Mouse (Mus musculus) megakaryocyte, adult 5-6 weeks (primary cell): ENCODE measurements around the gene Numbl. TPM values are rescaled to one million over a fixed set of nuclear protein-coding genes. Genes with fewer than 3 reads are reported as not detected.
"Not testable (repeated sequence)": the region's sequence is repeated elsewhere in the genome, so short reads cannot be mapped to it uniquely, and the experiment has no call there.

ENCODE experiments used
- ATAC-seq: 2 replicates; pipeline ENCODE4 v1.8.0; 2016; ENCODE audit warnings: mild to moderate bottlenecking, inconsistent platforms; ENCODE audit not compliant: poor library complexity, severe bottlenecking
- total RNA-seq, 2 experiments: library from RNA; stranded (forward) in 1 of 2; stranded (reverse) in 1 of 2; fragments of 153-499, 151-499 nt in 1 of 2; fragments of 221-1000, 200-1000 nt in 1 of 2; gene quantifications; 2 replicates each; pipeline versions ENCODE4 v1.2.3 to v1.2.4; 2015 to 2017

Gene Numbl
- 2.8 and 4.3 TPM in 2 replicates for total RNA-seq (2015)
- total RNA-seq (2017), result 2.5 and 2.6 TPM in 2 replicates

DNA sequence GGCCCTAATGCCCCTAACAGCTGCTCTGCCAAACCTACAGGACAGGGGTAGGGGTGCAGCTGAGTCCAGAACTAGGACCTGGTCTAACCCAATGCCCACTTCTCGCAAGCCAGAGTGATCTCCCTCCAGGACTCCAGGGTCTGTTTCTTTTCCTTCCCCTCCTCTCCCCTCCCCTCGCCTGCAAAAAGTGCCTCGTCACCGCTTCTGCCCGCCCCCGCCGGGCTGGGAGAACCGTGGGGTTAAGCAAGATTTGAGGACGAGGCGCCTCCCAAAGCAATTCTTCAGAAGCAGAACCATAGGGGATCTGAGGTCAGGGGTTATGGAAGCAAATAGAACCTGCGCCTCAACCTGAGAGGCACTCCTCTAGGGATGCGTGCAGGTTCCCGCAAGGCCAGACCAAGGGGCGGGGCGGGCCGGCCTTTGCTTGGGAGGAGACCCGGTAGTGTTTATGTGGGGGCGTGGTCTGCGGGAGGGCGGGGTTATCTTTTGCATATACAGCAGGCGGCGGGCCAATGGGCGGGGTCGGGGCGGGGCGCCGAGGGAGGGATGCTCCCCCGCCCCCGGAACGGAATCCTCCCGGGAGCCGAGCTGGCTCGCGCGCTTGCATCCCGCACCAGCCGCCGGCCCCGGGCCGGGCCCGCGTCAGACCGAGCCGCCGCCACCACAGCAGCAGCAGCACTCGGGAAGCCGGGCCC is at the start of gene Numbl:
TSS of gene Numbl (plus strand) at position 229 of the 695 bp plus-strand sequence.
- peak; percentile 88 for ATAC-seq

DNA sequence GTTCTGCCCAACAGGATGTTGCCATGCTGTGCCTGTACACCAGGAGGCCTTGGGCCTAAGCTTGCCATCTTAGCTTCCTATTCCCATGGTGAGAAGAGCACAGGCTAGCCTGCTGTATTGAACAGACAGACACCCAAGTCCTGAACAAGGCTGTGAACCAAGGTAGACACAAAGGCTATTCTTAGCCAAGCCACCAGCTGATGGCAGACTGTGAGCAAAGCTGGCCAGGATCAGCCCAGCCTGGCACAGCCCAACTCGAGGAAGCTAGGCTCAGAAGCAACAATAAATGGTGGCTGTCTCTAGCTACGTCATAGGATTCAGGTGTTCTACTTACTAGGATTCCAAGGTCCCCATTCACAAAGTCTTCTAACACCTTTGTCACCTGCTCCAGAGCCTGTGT is 45.6 kb upstream of the Numbl start:
- ATAC-seq, result no peak

DNA sequence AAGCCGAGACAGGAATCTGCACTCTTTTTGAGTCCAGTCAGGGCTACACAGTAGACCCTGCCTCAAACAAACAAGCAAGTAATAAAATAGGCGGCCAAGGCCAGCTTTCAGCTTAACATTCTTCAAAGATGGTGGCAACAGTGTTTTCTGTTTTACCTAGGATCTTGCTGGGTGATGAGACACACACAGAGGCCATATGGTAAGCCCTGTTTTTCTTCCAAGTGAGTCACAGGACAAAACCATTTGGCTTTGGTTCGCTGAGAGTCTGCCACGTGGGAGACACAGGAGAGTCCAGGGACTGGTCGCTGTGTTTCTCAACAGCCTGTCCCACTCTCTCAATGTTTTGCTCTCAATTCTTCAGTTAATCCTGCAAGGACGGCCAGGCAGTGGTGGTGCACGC is 39.6 kb upstream of the Numbl start:
- no peak for ATAC-seq

DNA sequence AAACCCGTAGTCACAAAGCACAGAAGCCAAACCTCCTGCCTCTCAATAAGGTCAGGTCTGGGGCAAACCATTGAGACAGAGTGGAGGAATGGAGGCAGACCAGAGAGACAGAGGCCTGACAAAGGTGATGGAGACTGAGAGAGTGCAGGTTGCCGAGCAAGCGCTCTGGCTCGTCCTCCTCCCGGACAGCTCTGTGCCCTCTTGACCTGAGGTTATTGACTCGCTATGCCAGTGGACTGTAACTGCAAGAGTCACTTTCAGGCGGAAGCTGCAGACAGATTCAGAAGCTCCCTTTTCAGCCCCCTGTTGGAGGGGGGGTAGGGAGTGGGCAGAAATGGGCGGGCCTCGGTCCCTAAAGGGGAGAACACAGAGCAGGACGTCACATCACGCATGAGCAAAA is 38.3 kb upstream of the Numbl start:
- no peak for ATAC-seq

DNA sequence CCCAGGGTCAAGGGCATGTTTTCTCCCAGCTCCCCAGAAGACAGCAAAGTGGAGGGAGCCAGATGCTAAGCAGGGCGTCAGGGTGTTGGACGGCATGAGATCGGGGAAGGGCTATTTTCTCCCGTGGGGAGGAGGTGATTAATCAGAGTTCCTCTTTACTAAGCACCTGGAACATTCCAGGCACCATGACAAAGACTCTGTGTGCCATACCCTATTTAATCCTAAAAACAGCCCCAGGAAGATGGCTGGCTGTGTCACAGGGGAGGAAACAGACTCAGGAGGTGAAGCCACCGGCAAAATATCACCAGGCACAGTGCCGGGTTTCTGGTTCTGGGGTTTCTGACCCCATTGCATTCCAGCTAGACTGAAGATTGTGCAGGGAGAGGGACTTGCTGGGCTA is 36.3 kb upstream of the Numbl start:
- no peak for ATAC-seq

DNA sequence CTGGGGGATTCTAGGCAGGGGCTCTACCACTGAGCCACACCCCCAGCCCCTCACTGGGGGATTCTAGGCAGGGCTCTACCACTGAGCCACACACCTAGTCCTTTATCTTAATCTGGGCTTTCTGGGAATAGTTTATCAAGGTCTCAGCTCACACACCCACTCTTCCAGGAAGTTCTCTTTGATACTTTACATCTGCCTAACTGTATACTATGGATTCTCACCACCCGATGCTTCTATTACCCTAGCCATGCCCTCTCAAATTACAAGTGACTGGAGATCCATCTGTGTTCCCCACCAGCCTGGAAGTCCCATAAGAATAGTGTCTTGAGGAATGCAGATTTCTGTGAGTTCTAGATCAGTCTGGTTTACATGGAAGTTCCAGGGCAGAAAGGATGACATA is 35.7 kb upstream of the Numbl start:
- ATAC-seq, result no peak

DNA sequence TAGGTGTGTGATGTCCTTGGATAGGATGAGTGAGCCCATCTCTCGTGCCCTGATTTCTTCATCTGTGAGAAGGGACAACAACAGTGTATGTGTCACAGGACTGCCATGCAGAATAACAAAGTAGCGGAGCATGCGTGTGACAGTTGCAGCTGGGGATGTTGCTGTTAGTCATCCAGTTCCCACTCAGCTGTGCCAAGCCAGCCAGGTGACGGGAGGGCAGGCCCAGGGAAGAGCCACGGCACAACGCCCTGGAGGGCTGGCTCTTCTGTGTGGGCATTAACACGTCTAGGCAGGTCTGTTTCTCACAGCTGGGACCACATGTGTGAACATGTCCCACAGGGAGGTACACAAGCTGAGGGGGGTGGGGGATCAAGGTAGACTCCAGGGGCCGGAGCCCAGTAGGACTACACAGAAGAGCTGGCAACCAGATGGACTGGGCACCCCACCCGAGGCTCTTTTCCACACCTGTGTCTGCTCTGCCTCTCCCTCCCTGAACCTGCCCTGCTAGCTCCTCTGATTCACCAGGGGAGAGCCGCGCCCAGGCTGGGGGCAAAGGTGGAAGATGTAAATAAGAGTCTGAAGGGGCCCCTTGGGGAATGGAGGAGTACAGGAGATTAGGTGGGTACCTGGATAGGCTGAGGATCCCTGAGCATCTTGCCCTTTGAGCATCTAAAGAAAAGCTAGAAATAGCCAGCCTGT is 33.2 kb upstream of the Numbl start:
- ATAC-seq, result no peak

DNA sequence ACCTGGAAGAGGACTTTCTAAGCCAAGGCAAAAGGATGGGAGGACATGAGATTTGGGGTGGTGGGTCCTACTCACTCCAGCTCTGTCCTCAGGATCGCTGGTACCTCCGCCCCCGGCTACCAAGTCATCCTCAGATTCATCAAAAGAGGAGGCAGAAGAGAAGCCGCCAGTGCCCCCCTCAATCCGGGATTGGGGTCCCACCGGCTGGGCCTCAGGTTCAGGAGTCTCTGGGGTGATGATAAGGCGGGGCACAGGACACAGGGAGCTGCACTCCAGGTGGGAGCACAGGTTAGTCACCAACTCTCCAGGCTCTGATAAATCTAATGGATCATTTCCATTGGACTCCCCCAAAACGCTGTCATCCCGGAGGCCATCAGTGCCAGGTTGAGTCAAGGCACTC is 31.0 kb upstream of the Numbl start:
- no peak for ATAC-seq

DNA sequence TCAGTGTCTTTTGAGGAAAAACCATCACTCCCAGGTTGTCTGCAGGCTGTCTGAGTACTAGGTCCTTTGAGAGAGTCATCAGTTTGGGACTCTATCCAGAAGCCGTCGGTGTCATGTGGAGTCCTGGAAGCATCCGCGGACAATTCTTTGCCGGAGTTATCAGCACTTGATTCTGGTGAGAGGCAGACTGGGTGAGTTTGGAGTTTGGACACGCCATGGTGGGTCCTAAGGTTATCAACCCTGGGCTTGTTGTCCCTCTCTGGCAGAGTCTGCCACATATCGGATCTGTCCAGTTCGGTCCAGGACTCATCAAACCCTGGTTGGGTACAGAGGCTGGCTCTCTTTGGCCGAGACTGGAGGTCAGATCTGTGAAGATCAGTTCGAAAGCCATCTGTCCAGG is 30.6 kb upstream of the Numbl start:
- ATAC-seq, result no peak

DNA sequence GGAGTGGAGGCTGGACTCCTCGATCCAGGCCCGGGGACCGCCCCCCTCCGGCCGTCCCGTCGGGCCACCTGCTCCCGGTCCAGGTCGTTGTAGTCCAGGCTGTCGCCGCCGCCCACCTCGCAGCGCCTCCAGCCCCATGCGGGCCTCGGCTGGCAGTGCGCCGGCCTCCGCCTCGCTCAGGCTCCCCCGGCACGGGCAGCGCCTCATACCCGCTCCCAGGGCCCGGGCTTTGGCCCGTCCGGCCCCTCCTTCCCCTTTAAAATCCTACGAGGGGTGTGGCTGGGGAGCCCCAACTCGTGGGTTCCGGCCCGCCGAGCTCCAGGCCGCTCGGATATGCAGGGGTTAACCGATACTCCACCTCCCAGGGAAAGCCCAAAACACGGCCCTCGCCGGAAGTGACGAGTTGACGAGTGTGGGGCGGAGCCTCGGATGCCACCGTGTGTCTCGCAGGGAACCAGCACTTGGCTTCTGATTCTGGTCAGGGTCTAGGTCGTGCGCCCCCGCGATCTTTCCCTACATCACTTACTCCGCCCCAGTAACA is 29.9 kb upstream of the Numbl start, which contains the start of gene Itpkc:
TSS of gene Itpkc (minus strand) at position 381 of the 541 bp plus-strand sequence.
- ATAC-seq, result peak; percentile 86

DNA sequence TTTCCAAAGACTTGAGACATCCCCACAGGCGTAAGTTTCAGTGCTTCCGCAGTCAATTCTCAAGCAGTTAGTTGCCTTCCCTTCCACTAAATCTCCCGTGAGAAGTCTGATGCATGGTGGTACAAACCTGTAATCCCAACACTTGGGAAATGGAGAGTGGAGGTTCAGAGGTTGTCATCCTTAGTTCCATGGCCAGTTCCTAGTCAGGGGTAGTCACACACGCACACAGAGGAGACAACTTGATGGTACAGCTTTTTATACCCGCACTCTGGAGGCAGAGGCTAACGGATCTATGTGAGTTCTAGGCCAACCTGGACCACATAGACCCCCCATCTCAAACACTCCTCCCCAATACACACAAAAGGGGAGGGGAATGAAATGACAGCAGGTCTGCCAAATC is 29.4 kb upstream of the Numbl start:
- ATAC-seq, result peak; percentile 9

DNA sequence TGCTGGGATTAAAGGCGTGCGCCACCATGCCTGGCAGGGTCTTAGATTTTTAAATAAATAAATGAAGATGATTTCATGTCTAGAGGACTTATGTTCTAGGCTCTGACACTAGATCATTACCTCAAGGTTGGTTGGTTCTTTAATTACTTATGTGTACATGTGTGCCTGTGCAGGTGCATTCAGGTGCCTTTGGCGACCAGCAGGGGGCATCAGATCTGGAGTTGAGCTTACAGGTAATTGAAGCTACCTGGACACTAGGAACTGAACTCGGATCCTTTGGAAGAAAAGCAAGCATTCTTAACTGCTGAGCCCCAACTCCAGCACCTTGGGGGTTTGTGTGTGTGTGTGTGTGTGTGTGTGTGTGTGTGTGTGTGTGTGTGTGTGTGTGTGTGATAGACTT is 27.5 kb upstream of the Numbl start:
- ATAC-seq, result no peak

DNA sequence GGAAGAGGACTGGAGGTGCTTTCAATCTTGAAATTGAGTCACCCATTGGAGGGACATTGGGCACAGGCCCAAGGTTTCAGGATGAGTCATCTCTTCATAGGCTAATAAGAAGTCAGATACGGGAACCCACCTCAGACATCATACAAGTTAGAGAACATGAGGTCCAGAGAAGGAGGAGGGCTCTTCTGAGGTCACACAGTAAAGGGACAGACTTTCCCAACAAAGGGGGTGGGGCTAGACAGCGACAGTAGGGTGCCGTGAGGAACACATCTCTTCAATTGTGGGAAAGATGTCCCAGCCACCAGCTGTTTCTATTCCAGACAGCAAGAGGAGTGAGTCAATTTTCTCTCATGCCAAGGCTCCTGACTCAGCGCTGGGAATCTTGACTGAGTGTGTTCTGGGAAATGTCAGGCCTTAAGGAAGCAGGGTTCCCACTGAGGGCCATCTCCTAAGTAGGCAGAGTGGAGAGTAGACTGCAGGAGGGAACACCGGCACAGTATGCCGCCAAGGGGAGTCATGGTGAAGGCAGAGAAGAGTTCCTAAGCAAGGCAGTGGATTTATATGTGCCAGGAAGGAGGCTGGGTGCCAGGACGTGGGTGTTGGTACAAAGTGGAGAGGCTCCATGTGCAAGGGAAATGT is 26.4 kb upstream of the Numbl start:
- no peak for ATAC-seq

DNA sequence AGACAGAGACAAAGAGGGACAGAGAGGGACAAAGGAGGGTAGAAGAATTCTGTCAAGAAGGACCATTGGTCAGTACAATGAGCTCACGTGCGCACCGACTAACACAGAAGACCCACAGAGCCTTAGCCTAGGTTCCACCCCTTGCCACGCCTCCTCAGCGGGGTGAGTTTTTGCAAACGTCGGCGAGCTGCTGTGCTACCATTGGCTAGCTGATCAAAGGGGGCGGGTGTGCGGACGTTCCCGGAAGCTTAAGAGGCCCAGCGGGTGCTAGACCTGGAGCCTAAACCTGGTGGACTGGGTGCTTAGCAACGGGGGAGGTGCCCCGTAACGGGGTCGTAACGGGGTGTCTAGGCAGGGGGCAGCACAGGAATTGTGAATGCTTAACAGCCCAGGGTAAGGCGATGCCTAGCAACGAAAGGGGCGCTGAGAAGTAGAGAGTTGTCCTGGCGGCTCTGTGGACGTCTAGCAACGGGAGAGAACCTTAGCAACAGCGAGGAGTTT is 25.4 kb upstream of the Numbl start, which contains the start of gene Coq8b:
TSS of gene Coq8b (plus strand) at position 243 of the 501 bp plus-strand sequence.
- peak; percentile 89 for ATAC-seq

DNA sequence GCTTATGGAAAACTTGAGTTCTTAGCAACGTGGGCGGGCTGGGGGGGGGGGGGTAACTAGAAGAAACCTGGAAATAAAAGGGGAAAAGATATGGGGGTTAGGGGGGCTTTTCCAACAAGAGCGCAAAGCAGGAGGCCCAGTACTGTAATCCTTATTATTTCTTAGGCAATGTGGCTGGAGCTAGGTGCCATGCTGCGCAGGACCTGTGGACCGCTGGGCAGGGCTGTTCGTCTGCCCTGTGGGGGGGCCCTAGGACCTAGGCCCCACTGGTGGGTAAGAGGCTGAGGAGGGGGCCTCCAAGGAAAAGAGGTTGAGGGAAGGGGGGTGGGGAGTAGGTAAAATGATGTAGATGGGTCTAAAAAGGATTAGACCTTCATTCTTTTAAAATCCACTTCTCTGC is 24.9 kb upstream of the Numbl start:
- no peak for ATAC-seq

DNA sequence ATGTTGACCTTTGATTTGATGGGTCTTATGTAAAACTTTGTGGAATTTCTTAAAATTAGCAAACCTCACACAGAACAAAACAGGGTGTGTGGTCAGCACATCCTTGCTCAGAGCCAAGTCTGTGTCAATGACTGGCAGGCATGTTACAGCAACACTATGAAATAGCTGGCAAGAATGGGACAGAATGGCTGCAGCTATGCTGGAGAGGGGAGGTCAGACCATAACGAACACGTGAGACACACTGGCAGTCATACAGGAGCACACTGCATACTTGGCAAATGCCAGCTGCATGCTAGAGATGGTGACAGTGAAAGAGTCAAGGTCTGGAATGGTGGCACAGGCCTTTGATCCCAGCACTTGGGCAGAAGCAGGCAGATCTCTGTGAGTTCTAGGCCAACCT is 22.5 kb upstream of the Numbl start:
- ATAC-seq, result no peak

DNA sequence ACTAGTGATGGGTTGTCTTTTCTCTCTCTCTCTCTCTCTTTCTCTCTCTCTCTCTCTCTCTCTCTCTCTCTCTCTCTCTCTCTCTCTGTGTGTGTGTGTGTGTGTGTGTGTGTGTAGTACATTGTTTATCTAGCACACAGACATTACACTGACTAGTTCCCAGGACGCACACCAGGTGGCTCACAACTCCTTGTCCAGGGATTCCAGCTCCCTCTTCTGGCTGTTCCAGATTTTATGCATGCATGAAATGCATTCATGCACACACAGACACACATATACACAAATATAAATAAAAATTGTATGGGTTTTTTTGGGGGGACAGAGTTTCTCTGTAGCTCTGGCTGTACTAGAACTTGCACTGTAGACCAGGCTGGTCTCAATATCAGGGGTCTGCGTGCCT is 20.7 kb upstream of the Numbl start:
- no peak for ATAC-seq

DNA sequence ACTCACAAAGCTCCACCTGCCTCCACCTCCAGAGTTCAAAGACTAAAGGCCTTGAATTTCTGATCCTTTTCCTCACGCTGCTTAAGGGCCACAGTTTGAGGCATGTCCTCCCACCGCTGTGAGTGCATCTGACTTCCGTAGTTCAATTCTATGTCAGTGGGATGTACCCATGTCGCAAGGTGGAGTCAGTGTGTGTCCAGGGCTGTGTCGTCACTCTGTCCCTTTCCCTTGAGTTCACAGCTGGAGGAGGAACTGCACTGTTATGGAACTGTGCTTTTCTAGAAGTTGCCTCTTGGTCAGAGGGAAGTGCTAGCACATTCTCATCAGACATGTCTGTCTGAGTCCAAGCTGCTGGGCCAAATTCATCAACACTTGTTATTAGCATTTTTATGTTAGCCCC is 19.7 kb upstream of the Numbl start:
- ATAC-seq, result peak; percentile 98

DNA sequence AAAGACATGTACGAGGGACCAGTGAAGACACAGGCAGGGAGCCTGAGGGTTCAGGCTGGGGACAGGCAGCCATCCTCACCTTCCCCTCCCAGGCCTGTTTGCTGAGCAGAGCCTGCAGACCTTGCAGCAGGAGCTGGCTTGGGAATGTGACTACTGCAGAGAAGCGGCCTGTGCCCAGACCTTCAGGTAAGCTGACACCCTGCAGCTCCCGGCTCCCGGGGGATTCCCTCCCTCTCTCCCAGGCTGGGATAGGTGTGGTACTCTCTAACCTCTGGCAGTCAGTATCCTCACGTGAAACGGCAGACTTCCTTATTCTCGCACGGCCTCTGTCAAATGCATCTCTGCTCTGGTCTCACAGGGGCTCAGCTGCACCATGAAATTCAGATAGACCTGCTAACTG is 15.0 kb upstream of the Numbl start:
- no peak for ATAC-seq

DNA sequence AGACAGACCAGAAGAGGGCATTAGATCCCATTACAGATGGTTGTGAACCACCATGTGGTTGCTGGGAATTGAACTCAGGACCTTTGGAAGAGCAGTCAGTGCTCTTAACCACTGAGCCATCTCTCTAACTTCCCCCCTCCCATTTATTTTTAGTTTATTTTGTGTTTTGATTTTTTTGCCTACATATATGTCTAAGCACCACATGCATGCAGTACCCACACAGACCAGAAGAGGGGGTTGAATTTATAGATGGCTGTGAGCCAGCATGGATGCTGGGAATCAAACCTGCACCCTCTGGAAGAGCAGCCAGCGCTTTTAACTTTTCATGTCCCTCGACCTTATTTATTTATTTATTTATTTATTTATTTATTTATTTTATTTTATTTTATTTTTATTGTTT is 14.1 kb upstream of the Numbl start:
- not testable (repeated sequence) for ATAC-seq

DNA sequence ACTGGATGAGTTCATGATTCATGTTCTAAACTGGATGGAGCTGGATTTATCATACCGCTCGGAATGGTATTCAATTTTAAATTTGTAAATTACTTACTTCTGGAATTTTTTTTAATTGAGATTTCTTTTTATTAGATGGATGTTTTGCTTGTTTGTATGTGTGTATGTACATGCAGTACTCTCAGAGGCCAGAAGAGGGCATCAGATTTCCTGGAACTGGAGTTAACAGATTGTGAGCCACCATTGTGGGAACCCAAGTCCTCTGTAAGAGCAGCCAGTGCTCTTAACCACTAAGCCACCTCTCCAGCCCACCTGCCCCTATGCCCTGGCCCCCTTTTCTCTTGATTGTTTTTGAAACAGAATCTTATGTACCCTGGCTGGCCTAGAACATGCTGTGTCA is 9.1 kb upstream of the Numbl start:
- peak; percentile 61; the same call in 1 of the 2 replicates for ATAC-seq
